Mouse (Mus musculus) mesoderm, embryonic 11.5 days (tissue): Measurements from ENCODE around the gene Ankrd9.

Source experiments
- DNase-seq: peaks from one replicate; pipeline ENCODE4 v3.0.0-alpha.2; 2012; ENCODE audit warnings: low read depth, low spot score

Gene Ankrd9

GRCm38 (mm10) chr12:110990500-110990899 is 11.7 kb upstream of the Ankrd9 start:
- no peak for DNase-seq

GRCm38 (mm10) chr12:110989409-110989808 is 10.6 kb upstream of the Ankrd9 start:
- DNase-seq = no peak

DNA sequence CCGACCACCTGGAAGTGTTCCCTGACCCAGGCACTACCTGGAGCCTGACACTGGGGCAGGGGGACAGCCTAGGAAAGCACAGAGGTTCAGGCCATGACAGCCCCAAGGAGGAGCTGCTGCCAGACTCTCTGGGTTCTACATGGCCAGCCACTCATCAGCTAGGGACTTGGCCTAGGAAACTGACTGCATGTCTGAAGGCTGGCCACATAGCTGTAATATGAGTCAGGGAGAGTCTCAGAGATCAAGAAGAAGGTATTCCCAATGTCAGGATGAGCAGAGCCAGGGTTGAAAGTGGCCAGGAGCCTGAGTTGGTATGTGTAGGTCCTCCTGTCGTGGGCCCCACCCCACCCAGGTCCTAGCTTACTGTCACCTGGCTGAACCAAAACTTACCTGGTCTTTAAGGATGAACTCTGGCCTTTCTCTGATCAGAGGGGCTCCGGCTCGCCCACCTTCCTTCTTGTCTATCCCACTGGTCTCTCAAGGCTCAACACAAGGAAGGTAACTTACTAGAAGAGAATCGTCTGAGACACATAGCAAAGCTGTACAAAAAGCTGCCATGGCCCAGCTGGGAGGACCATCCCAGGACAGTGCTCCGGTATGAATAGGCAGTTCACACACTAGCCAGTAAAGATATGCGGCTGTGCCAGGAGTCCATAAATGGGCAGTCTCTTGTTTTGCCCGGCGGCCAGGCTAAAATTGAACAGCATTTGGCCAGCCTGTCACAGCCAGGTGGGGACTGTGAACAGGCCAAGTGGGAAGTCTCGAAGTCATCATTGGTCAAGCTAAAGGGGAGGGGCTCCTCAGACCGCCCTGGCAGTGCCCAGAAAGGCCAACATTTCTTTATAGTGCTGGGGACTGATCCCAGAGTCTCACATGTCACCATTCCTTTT is 7.9 kb upstream of the Ankrd9 start:
- DNase-seq = no peak

- DNase-seq = no peak
Measured at GRCm38 (mm10) chr12:110985141-110985540, 6.3 kb upstream of the Ankrd9 start.

DNA sequence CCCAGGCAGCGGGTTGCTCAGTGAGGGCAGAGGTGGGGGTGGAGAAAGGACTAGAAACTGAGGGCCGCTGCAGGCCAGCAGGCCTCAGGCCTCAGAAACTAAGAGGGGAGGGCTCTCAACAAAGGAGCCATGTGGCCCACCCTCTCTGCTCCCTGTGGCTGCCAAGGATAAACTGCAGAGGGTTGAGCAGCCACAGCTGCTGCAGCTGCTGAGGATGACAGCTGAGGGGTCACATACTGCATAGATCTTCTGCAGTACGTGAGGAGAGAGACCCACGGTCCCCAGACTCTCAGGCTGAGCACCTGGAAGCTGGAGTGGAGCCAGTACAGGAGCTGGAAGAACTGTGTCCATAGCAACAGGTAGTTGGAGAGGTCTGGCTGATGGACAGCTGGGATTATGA is 5.8 kb upstream of the Ankrd9 start:
- peak; percentile 25 for DNase-seq

GRCm38 (mm10) chr12:110983714-110984113 is 4.9 kb upstream of the Ankrd9 start:
- no peak for DNase-seq

- no peak for DNase-seq
Measured at GRCm38 (mm10) chr12:110983083-110983482, 4.2 kb upstream of the Ankrd9 start.

- no peak for DNase-seq
Measured at GRCm38 (mm10) chr12:110981736-110982135, 2.9 kb upstream of the Ankrd9 start.

DNA sequence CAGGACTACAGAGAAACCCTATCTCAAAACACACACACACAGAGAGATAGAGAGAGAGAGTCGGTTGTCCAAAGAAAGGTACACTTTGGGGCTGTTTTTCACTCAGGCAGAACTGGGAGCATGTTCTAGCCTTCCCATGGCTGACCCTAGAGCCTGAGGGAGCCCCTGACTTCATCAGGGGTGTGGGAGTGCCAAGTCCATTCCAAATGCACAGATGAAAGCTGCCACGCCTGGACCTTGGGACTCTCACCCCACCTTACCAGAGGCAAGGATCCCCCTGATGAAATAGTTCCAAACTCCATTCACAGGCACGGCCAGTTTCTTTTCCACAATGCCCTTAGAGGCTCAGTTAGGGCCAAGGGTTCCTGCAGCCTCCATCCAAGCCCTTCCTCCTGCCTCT is 968 bp upstream of the Ankrd9 start:
- DNase-seq = no peak

DNA sequence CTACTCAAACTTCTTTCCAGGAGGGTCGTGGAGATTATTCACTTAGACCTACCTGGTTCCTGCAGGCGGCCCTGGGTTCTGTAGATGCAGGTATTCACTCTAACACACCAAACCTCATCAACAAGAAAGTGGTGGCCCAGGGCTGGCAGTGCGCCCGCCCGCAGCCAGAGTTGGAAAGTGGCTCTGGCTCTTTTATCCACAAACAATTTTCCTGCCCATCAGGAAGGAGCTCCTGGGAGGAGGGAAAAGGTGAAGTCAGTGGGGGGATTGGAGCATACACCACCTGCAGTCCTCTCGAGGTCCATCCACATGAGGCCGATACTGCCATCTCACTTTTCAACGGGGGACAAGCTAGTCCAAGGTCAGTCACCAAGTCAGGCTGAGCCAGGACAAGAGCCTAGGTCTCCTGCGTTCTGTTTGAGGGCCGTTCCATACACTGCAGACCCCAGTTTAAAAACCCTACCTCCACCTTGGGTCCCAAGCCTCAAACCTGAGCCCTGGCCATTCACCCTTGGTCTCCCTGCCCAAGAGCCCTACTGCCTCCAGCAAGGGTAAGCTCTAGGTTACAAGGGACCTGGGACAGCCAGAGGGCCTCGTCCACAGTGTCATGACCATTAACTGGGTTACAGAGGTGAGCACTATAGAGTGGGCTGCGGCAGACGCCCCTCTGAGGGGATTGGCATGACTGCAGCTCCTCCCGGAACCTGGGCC is 789 bp downstream of the Ankrd9 start:
- no peak for DNase-seq

DNA sequence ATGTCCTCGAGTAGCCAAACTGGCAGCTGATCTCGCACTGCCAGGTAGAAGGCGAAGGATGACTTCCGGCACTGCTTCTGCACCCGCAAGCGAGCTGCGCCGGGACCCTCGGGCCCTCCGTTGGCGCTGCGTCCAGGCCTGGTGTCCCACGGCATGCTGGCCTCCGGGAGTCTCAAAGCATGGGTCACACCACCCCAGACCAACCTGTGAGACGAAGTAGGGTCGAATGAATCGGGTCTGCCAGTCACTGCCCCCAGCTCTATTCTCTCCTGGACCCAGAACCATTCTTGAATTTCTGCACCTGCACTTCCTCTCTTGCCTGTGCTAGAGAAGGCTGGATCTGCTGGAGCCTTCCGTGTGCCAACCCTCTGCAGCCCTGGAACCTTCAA is 1.5 kb downstream of the Ankrd9 start:
- DNase-seq = no peak

DNA sequence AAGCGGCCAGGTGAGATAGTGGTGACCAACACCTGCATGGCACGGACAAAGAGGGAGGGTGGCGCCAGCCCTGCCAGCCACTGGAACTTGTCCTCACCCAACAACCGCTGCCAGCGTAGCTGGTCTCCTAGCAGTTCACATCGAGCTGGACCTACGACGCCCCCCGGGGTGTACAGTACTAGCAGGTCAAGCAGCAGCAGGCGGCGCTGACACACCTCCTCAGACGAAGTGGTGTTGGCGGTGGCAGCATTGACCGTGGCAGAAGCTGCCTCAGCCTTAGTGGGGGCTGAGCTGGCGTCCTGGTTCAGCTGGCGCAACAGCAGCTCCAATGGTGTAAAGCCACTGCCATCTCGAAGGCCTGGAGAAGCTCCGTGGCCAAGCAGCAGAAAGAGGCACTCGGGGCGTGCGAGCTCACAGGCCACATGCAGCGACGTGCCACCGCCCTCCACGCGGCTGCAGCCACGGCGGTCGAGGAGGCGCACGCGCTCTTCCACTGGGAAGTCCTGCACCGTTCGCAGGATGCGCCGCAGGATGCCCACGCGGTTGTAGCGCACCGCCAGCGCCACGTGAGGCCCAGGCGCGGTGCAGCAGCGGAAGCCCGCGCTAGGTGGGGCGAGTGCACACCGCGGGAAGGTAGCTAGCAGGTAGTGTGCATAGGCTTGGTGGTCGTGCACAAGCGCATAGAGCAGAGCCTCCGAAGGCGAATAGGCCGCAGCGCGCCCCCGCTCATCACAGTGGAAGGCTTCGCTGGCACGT is 2.1 kb downstream of the Ankrd9 start:
- no peak for DNase-seq

DNA sequence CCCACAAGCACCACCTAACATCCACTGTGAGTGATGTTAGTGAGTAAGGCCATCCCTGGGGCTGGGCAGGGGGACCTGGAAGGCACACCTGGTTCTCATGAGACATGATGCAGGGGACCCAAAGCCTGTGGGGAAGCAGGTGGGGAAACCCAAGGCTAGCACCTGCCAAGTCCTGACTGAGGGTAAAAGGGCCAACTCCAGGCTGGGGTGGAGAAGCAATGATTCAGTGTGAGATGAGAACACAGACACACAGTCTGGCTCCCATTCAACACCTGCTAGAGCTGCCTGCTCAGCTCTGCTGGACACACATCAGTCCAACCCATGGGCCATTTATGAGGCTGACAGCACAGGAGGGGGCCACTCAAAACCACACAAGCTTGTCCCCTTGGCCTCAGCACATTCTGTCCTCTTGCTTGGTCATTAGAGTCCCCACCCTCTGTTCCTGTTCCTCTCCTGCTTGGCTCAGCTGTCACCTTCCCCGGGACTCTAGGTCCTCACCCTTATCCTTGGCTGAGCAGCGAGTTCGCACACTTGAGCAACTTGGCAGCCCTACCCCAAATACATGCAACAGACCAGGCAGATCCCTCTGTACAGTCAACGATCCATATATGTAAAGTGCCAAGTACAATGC is 2.9 kb downstream of the Ankrd9 start:
- DNase-seq = no peak

- DNase-seq = no peak
Measured at GRCm38 (mm10) chr12:110975385-110975784, 3.5 kb downstream of the Ankrd9 start.

- DNase-seq = no peak
Measured at GRCm38 (mm10) chr12:110974726-110975125, 4.1 kb downstream of the Ankrd9 start.

DNA sequence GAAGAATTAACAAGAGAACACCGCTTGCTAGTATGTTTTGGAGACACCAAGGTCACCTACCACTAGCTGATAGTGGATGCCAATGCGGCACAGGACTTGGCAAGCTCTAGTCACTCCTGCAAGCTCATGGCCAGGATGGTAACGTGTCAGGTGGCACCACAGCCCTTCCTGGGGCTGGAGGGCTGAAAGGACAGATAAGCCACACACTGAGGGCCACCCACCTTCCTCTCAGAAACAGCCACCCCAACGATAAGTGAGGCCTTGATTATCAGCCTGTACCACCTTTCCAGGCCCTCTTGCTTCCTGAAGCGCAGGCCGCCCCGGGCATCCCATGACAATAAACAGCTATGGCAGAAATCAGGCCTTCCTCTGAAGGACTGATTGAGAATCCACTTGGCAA is 4.5 kb downstream of the Ankrd9 start:
- DNase-seq = no peak

GRCm38 (mm10) chr12:110973829-110974228 is 5.0 kb downstream of the Ankrd9 start:
- DNase-seq = no peak

- DNase-seq = no peak
Measured at GRCm38 (mm10) chr12:110971972-110972371, 6.9 kb downstream of the Ankrd9 start.

GRCm38 (mm10) chr12:110970408-110970807 is 8.4 kb downstream of the Ankrd9 start:
- DNase-seq = no peak

GRCm38 (mm10) chr12:110967146-110967545 is 11.7 kb downstream of the Ankrd9 start:
- no peak for DNase-seq

GRCm38 (mm10) chr12:110966079-110966478 is 12.8 kb downstream of the Ankrd9 start:
- no peak for DNase-seq

DNA sequence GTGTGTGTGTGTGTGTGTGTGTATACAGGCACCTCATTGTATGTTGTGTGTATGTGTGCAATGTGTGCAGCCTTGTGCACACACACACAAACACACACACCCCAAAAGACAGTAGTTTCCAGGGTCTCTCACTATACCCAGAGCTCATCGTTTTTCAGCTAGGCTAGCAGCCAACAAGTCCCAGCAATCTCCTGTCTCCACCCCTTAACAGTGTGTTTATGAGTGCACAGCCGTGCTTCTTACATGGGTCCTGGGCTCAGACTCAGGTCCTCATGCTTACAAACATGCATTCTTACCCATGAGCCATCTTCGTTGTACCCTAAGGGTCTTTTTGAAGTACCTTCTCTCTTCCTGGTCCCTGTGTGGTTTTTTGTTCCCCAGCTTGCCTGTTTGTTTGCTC is 13.3 kb downstream of the Ankrd9 start:
- no peak for DNase-seq
